Comparison of ENCODE assay signal across 8 mouse cellular contexts in the genomic region with DNA sequence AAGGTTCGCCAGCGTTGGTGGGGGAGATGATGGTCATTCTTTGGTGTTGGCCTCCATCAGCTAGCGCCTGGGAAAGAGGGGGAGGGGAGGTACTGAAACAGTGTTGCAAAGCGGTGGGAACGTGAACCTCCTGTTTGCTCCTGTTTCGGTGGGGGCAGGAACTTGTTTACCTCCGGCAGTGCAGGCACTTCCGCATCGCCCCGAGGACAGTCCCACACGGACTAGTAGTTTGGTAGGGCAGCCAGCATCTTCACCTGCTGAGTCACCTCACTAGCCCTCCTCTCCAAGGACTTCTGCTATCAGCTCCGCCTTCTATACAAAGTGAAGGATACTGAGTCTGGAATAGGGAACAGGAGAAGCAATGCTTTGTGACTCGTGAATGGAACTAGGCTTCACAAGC. TPM values are rescaled to one million over a fixed set of nuclear protein-coding genes. Genes with fewer than 3 reads are reported as not detected.
DNase-seq lines count a peak whose midpoint lies in the region; ATAC-seq and TF ChIP-seq lines count a peak whose summit lies in the region.
"Had no signal": no experiment of that assay in that cellular context is flagged by ENCODE, and none has a peak within 500 bp of the region (broad histone marks: within the 10 kb centered on the region; RNA-seq: fewer than 3 reads in every experiment).

No protein-coding gene starts in this region.

- peak overlapping the region; percentile 47 for H3K4me2 ChIP-seq in embryonic facial prominence, embryonic 14.5 days (ENCODE audit: low read depth, low read length)

- H3K27ac ChIP-seq in embryonic facial prominence, embryonic 14.5 days (replicated peaks; ENCODE audit: low read depth, low read length): no peak overlapping the region

- no peaks in the 10 kb centered on the region for H3K36me3 ChIP-seq in G1E (replicated peaks)
- no peaks in the 10 kb centered on the region for H3K36me3 ChIP-seq in embryonic facial prominence, embryonic 14.5 days (ENCODE audit: control insufficient read depth, insufficient read depth, low read length)
- no peaks in the 10 kb centered on the region for H3K36me3 ChIP-seq in megakaryocyte, embryonic 14.5 days (replicated peaks; ENCODE audit: low read length)

- peak overlapping the region; percentile 52; the same call in 1 of the 2 replicates for H3K4me3 ChIP-seq in G1E (ENCODE audit: low read depth, low read length)
- peak overlapping the region; percentile 24 for H3K4me3 ChIP-seq in embryonic facial prominence, embryonic 14.5 days (ENCODE audit: low read depth, low read length)
- H3K4me3 ChIP-seq in megakaryocyte, embryonic 14.5 days (replicated peaks): peak overlapping the region; percentile 88

- peaks cover 11% of the 10 kb centered on the region; the same call in 1 of the 2 replicates for H3K27me3 ChIP-seq in G1E (ENCODE audit: insufficient read depth, low read length)
- H3K27me3 ChIP-seq in embryonic facial prominence, embryonic 14.5 days (replicated peaks; ENCODE audit: control insufficient read depth, insufficient read depth, low read length): peaks cover 25% of the 10 kb centered on the region
- H3K27me3 ChIP-seq in megakaryocyte, embryonic 14.5 days (replicated peaks): peaks cover 16% of the 10 kb centered on the region

- TF ChIP-seq CTCF in G1E (IDR thresholded peaks at IDR 0.05; ENCODE audit: low read depth, low read length): no peak

- no peak for ATAC-seq in G1E (ENCODE audit: extremely low read depth, insufficient number of reproducible peaks, low FRiP score, poor library complexity, severe bottlenecking)
- no peak for ATAC-seq in embryonic facial prominence, embryonic 14.5 days (ENCODE audit: low read depth)

- DNase-seq in G1E (ENCODE audit: low spot score): no peak
- peak; percentile 21 for DNase-seq in embryonic facial prominence, embryonic 14.5 days (ENCODE audit: low spot score)
- DNase-seq in kidney, adult 8-10 months: peak; percentile 11 to 27
- DNase-seq in thymus, postnatal 0 days (ENCODE audit: low spot score): peak; percentile 62
- DNase-seq in yolk sac, embryonic 10.5 days (ENCODE audit: low spot score): no peak
- DNase-seq in cerebellum, adult 8-10 months: no peak

- H3K9ac ChIP-seq in embryonic facial prominence, embryonic 14.5 days (ENCODE audit: low read depth, low read length): 0 out of 2 replicates have a peak overlapping the region, but pooled peaks have one; percentile 16

- H3K4me1 ChIP-seq in G1E (ENCODE audit: insufficient read depth, low read depth, low read length): peaks cover 21% of the 10 kb centered on the region
- H3K4me1 ChIP-seq in embryonic facial prominence, embryonic 14.5 days (ENCODE audit: control insufficient read depth, insufficient read depth, low read length): no peaks in the 10 kb centered on the region
- H3K4me1 ChIP-seq in megakaryocyte, embryonic 14.5 days: peaks cover 36% of the 10 kb centered on the region

- WGBS in embryonic facial prominence, embryonic 14.5 days: 2% methylated on average over 13 of the region's 13 CpGs

- H3K9me3 ChIP-seq in G1E (replicated peaks): no peaks in the 10 kb centered on the region
- H3K9me3 ChIP-seq in embryonic facial prominence, embryonic 14.5 days (ENCODE audit: control insufficient read depth, low read length): no peaks in the 10 kb centered on the region
- no peaks in the 10 kb centered on the region for H3K9me3 ChIP-seq in megakaryocyte, embryonic 14.5 days

RNA-seq across cellular contexts. Expression of a gene that starts 15.1 kb away (rescaled TPM):
- total RNA-seq in G1E (2014; fragmentation: Nextera tagmentation): not detected in 2 replicates
- 0.05 TPM in 1 of 2 replicates, not detected in the other for total RNA-seq in G1E (2017)
- polyA plus RNA-seq in G1E (2012): not detected in 2 replicates
- 0.77 and 1.00 TPM in 2 replicates for polyA plus RNA-seq in embryonic facial prominence, embryonic 14.5 days (2014; fragmentation: Nextera tagmentation; extraction: Ambion mirVana)
- polyA plus RNA-seq in megakaryocyte, embryonic 14.5 days (2012; ENCODE audit: insufficient read depth, low replicate concordance): not detected in 2 replicates
- not detected in 2 replicates for polyA plus RNA-seq in thymus, postnatal 0 days (2015; fragmentation: Nextera tagmentation; extraction: Ambion mirVana)
- polyA plus RNA-seq: gonadal fat pad, adult 2 months had no signal

RNA-seq across cellular contexts. Expression of a gene that starts 26.6 kb away (rescaled TPM):
- total RNA-seq in G1E (2014; fragmentation: Nextera tagmentation): not detected in 2 replicates
- total RNA-seq in G1E (2017): 0.05 TPM in 1 of 2 replicates, not detected in the other
- not detected in 2 replicates for polyA plus RNA-seq in G1E (2012)
- polyA plus RNA-seq in embryonic facial prominence, embryonic 14.5 days (2014; fragmentation: Nextera tagmentation; extraction: Ambion mirVana): 58.3 and 86.4 TPM in 2 replicates
- not detected in 2 replicates for polyA plus RNA-seq in megakaryocyte, embryonic 14.5 days (2012; ENCODE audit: insufficient read depth, low replicate concordance)
- polyA plus RNA-seq in thymus, postnatal 0 days (2015; fragmentation: Nextera tagmentation; extraction: Ambion mirVana): 0.29 and 0.39 TPM in 2 replicates

RNA-seq across cellular contexts. Expression of a gene that starts 58.6 kb away (rescaled TPM):
- total RNA-seq in G1E (2014; fragmentation: Nextera tagmentation) (283 and 301 TPM in 2 replicates), G1E (2017) (210 and 238 TPM in 2 replicates)
- polyA plus RNA-seq in G1E (2012): 29.9 and 32.6 TPM in 2 replicates
- polyA plus RNA-seq in embryonic facial prominence, embryonic 14.5 days (2014; fragmentation: Nextera tagmentation; extraction: Ambion mirVana): 26.9 and 27.4 TPM in 2 replicates
- 2.2 and 3.7 TPM in 2 replicates for polyA plus RNA-seq in megakaryocyte, embryonic 14.5 days (2012; ENCODE audit: insufficient read depth, low replicate concordance)
- 38.3 and 49.7 TPM in 2 replicates for polyA plus RNA-seq in thymus, postnatal 0 days (2015; fragmentation: Nextera tagmentation; extraction: Ambion mirVana)

Comparison
In these comparisons a context has a peak if more than half of its experiments do, and no peak if none do; other contexts are left out.
1. DNase-seq: peak in embryonic facial prominence, embryonic 14.5 days (single experiment), kidney, adult 8-10 months (2 of 2) and thymus, postnatal 0 days (single experiment); none in G1E (single experiment), yolk sac, embryonic 10.5 days (single experiment) and cerebellum, adult 8-10 months (single experiment).
2. H3K4me3 ChIP-seq: peak in every context shown above with its lines; median percentile 88 in megakaryocyte, embryonic 14.5 days; 52 in G1E; 24 in embryonic facial prominence, embryonic 14.5 days.
3. RNA of a gene that starts 26.6 kb away (polyA plus RNA-seq): 58.3 to 86.4 TPM in embryonic facial prominence, embryonic 14.5 days; 0.29 to 0.39 TPM in thymus, postnatal 0 days, not detected in G1E and not detected in megakaryocyte, embryonic 14.5 days; every median in the first group is over 10 times any median in the second.